Mouse (Mus musculus) forebrain, postnatal 0 days (tissue): ENCODE data around the gene Susd5. TPM values are rescaled to one million over a fixed set of nuclear protein-coding genes. Genes with fewer than 3 reads are reported as not detected.

Experiments
- ATAC-seq: fragments of 200-750 bp; cut with Nextera tagmentation; 2 replicates; pipeline ENCODE4 v1.8.0; 2017; ENCODE audit warnings: mild to moderate bottlenecking, moderate library complexity
- DNase-seq: peaks from one replicate; pipeline ENCODE4 v3.0.0-alpha.2; 2015
- H3K27ac ChIP-seq: fragments of 300-500 bp; sonication (generic); 2 replicates; pipeline ENCODE4 v1.5.1; 2014; ENCODE audit warnings: low read depth, mild to moderate bottlenecking, antibody characterized with exemption, low read length, moderate library complexity, mixed read lengths
- H3K27me3 ChIP-seq: fragments of 300-500 bp; sonication (generic); 2 replicates; pipeline ENCODE4 v1.6.1; 2014; ENCODE audit warnings: mild to moderate bottlenecking, low read length, mixed read lengths; ENCODE audit not compliant: insufficient read depth
- H3K36me3 ChIP-seq: fragments of 300-500 bp; sonication (generic); 2 replicates; pipeline ENCODE4 v1.6.1; 2014; ENCODE audit warnings: mild to moderate bottlenecking, moderate library complexity; ENCODE audit not compliant: insufficient read depth
- H3K4me1 ChIP-seq: fragments of 300-500 bp; sonication (generic); 2 replicates; pipeline ENCODE4 v1.6.1; 2014; ENCODE audit warnings: antibody characterized with exemption; ENCODE audit not compliant: insufficient read depth
- H3K4me2 ChIP-seq: fragments of 300-500 bp; sonication (generic); 2 replicates; pipeline ENCODE4 v1.6.1; 2014; ENCODE audit warnings: low read depth, mild to moderate bottlenecking, moderate library complexity
- H3K4me3 ChIP-seq: fragments of 300-500 bp; sonication (generic); 2 replicates; pipeline ENCODE4 v1.5.1; 2014; ENCODE audit warnings: low read depth, low read length, mixed read lengths
- H3K9ac ChIP-seq: fragments of 300-500 bp; sonication (generic); 2 replicates; pipeline ENCODE4 v1.6.1; 2014; ENCODE audit warnings: mild to moderate bottlenecking
- H3K9me3 ChIP-seq: fragments of 300-500 bp; sonication (generic); 2 replicates; pipeline ENCODE4 v1.6.1; 2016; ENCODE audit warnings: low read length
- CTCF ChIP-seq: sonication (generic); IDR thresholded peaks from 2 replicates; pipeline ENCODE4 v1.5.1; 2016; ENCODE audit warnings: antibody characterized with exemption, control low read depth, low read depth
- WGBS: fragments of 180-500 bp; shearing (Covaris S2); extraction: QIAGEN DNeasy Blood & Tissue Kit; methylation state at CpG from one replicate; pipeline ENCODE4 v1.1.7; 2014; 5-methylcytosine and 5-hydroxymethylcytosine counted together
- polyA plus RNA-seq: library from polyadenylated mRNA; unstranded; fragments of >200 nt; fragmentation: Nextera tagmentation; extraction: Ambion mirVana; gene quantifications from 2 replicates; pipeline ENCODE4 v1.2.1, GENCODE M21; 2015
- total RNA-seq: library from RNA; depleted of rRNA; stranded (reverse); fragments of >200 nt; gene quantifications from 2 replicates; pipeline ENCODE4 v1.2.3, GENCODE M21; 2014

The Susd5 gene
- total and polyA plus RNA-seq, 2 experiments from 2014 or later: 0.31 to 1.6 TPM

- DNase-seq: no peak
- H3K27ac ChIP-seq: no peak overlapping the region
- H3K4me2 ChIP-seq: no peak overlapping the region
- 57% methylated on average over 3 of the region's 3 CpGs for WGBS
- no peak overlapping the region for H3K4me3 ChIP-seq
- no peaks in the 10 kb centered on the region for H3K36me3 ChIP-seq
- H3K4me1 ChIP-seq: no peaks in the 10 kb centered on the region
- TF ChIP-seq CTCF: peak; percentile 54
- ATAC-seq: no peak
- H3K9me3 ChIP-seq: no peaks in the 10 kb centered on the region
- H3K9ac ChIP-seq: no peak overlapping the region
- no peaks in the 10 kb centered on the region for H3K27me3 ChIP-seq
These were observed 12.5 kb upstream of the Susd5 start for GRCm38 (mm10) chr9:114044446-114044845.

GRCm38 (mm10) chr9:114046028-114046427 is 10.9 kb upstream of the Susd5 start, which contains the start of gene Fbxl2:
Gene Fbxl2 (minus strand): TSS chr9:114046191.
- Histone ChIP-seq H3K36me3 (no peaks in the 10 kb centered on the region), H3K4me3 (no peak within 1 kb of the TSS), H3K4me1 (no peaks in the 10 kb centered on the region), H3K9me3 (no peaks in the 10 kb centered on the region), H3K4me2 (no peak within 1 kb of the TSS), H3K27me3 (no peaks in the 10 kb centered on the region), H3K9ac (no peak within 1 kb of the TSS), H3K27ac (no peak within 1 kb of the TSS)
- ATAC-seq (no peak), DNase-seq (no peak)
- TF ChIP-seq CTCF: no peak
- 87% methylated on average over 10 of the region's 10 CpGs for WGBS

- Histone ChIP-seq H3K4me1 (no peaks in the 10 kb centered on the region), H3K4me3 (no peak overlapping the region), H3K36me3 (no peaks in the 10 kb centered on the region), H3K9ac (no peak overlapping the region), H3K27me3 (no peaks in the 10 kb centered on the region), H3K4me2 (no peak overlapping the region), H3K27ac (no peak overlapping the region), H3K9me3 (no peaks in the 10 kb centered on the region)
- DNase-seq (no peak), ATAC-seq (no peak)
- WGBS: 94% methylated on average over 7 of the region's 7 CpGs
- no peak for TF ChIP-seq CTCF
These were observed 10.3 kb upstream of the Susd5 start for GRCm38 (mm10) chr9:114046676-114047075.

- ATAC-seq: no peak
- H3K4me2 ChIP-seq: no peak overlapping the region
- H3K9me3 ChIP-seq: no peaks in the 10 kb centered on the region
- 85% methylated on average over 7 of the region's 7 CpGs for WGBS
- no peak for TF ChIP-seq CTCF
- no peak overlapping the region for H3K9ac ChIP-seq
- H3K36me3 ChIP-seq: no peaks in the 10 kb centered on the region
- H3K4me3 ChIP-seq: no peak overlapping the region
- DNase-seq: no peak
- no peak overlapping the region for H3K27ac ChIP-seq
- H3K27me3 ChIP-seq: no peaks in the 10 kb centered on the region
- H3K4me1 ChIP-seq: no peaks in the 10 kb centered on the region
These were observed 6.8 kb upstream of the Susd5 start for GRCm38 (mm10) chr9:114050106-114050505.

GRCm38 (mm10) chr9:114050778-114051177 is 6.2 kb upstream of the Susd5 start:
- no peak overlapping the region for H3K4me2 ChIP-seq
- ATAC-seq (no peak), DNase-seq (no peak)
- no peaks in the 10 kb centered on the region for H3K36me3 ChIP-seq
- TF ChIP-seq CTCF: no peak
- WGBS: 81% methylated on average over 16 of the region's 16 CpGs
- H3K27me3 ChIP-seq: no peaks in the 10 kb centered on the region
- no peaks in the 10 kb centered on the region for H3K9me3 ChIP-seq
- no peak overlapping the region for H3K9ac ChIP-seq
- H3K4me1 ChIP-seq: no peaks in the 10 kb centered on the region
- H3K27ac ChIP-seq: no peak overlapping the region
- H3K4me3 ChIP-seq: no peak overlapping the region

GRCm38 (mm10) chr9:114052031-114052430 is 4.9 kb upstream of the Susd5 start:
- DNase-seq: no peak

GRCm38 (mm10) chr9:114052866-114053265 is 4.1 kb upstream of the Susd5 start:
- H3K27me3 ChIP-seq: peaks cover 17% of the 10 kb centered on the region
- ATAC-seq (no peak), DNase-seq (no peak)
- H3K9ac ChIP-seq: no peak overlapping the region
- no peak for TF ChIP-seq CTCF
- no peak overlapping the region for H3K4me2 ChIP-seq
- no peaks in the 10 kb centered on the region for H3K4me1 ChIP-seq
- H3K9me3 ChIP-seq: no peaks in the 10 kb centered on the region
- H3K27ac ChIP-seq: no peak overlapping the region
- 85% methylated on average over 6 of the region's 6 CpGs for WGBS
- no peak overlapping the region for H3K4me3 ChIP-seq
- H3K36me3 ChIP-seq: no peaks in the 10 kb centered on the region

More at GRCm38 (mm10) chr9:114052031-114052430, 4.9 kb upstream of the Susd5 start:
- Histone ChIP-seq H3K27ac (no peak overlapping the region), H3K9me3 (no peaks in the 10 kb centered on the region), H3K4me3 (no peak overlapping the region), H3K36me3 (no peaks in the 10 kb centered on the region), H3K4me1 (no peaks in the 10 kb centered on the region), H3K9ac (no peak overlapping the region), H3K4me2 (no peak overlapping the region), H3K27me3 (peaks cover 9% of the 10 kb centered on the region; the same call in 1 of the 2 replicates)
- ATAC-seq: no peak
- TF ChIP-seq CTCF: no peak
- 83% methylated on average over 4 of the region's 4 CpGs for WGBS
